Mouse (Mus musculus): Measurements from ENCODE around the gene Arcn1. TPM values are rescaled to one million over a fixed set of nuclear protein-coding genes. Genes with fewer than 3 reads are reported as not detected.

Gene Arcn1
- total RNA-seq, 2 experiments from 2014 or later: 91.2 to 97.7 TPM

DNA sequence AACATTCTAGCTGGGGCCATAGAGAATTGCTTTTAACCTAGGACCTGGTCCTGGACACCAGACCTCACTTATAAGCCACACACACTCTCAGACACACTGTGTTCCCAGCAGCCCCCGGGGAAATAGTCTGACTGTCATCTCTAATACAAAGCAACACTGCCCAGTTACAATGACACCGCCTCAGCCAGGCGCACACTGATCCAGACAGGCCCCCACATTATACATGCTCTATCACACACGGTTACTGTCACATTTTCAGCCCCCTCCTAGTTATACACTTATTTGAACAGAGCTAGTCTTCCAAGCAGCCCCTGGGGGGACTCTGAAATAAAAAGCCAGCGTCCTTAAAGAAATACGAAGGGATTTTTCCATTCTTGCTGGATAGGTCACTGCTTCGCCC is 45.1 kb downstream of the Arcn1 start:
- no peak for DNase-seq (ENCODE audit: low spot score in 2 of 2)
- intact Hi-C loops (cut with DNase I): no loop called here

DNA sequence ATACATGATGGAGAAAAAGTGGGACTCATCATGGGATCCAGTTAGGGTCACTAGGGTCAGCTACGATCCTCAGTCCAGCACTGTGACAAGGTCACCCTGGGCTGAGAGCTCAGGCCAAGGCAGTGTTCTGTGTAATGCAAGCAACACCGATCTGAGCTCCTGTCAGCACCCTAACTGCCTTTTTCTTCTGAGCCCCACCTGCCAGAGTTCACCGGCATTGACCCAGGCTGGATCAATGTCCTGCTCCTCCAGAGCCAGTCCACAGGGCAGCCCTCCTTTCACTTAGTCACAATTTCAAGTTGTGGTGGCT is 45.8 kb downstream of the Arcn1 start:
- intact Hi-C loops (cut with DNase I): no loop called here

DNA sequence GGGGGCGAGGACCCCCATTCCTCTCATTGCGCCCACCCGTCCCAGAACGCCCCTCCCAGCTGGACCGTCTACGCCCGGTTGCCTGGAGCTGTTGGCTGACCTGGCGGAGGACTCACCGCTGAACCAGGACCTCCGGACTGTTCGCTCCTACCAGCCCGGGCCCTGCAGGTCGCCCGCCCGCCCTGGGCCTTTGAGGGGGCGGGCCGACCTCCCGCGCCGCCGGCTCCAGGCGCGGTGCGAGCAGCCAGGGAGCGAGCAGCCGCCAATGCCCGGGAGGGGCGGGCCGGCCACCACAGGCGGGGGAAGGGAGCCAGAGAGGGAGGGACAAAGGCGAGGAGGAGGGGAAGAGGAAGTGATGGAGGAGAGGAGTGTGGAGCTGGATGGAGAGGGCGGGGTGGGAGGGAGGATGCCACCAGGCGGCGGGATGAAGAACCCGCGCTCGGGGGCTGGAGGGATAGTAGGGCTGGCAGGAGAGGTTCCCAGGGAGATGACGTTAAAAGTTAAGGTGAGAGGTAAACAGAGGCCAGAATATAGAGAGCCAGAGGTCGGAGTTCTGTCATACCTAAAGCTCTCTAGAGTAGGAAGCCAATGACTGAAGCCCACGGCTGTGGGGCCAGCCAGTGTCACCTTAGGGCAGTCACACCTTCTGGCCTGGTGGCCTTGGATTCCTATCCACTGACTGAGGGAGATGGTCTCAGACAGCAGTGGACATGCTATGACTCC is 46.3 kb downstream of the Arcn1 start:
- peak; percentile 75 to 78 for DNase-seq (ENCODE audit: low spot score in 2 of 2)
- intact Hi-C loops (cut with DNase I): no loop called here

More for the DNA sequence above, 45.8 kb downstream of the Arcn1 start:
- DNase-seq (ENCODE audit: low spot score in 2 of 2): no peak

DNA sequence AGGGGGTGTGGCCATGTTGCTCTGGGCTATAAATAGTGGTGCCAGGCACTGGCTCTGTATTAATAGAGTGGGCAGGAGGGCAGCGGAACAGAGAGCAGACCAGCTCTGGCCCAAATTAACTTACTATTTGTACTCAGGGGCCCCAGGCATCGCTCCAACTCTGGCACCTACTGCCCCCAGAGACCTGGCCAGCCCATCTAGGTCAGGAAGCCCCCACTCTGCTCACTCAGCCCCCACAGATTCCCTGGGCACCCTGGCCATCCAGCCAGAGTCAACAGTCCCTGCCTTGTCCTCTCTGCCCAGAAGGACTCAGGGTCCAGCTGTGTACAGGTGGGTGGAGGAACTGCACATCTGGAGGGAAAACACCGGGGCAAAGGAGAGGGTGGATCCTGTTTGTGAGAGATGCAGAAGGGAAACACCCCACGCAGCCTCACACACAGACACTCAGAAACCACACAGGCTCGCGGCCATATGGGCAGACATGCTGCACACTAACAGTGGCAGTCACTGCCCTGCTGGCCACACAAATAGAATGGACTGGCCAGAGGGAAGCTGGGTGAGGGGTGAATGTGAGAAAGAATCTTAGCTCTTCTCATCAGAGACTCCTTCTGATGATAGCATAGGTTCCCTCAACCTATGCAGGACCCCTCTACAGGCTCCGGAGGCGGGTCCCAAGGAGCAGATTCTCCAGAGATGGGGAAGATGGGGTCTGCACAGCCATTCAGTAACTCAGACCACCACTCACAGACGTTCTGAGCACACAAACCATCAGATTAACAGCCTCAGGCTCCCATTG is 47.1 kb downstream of the Arcn1 start:
- no peak for DNase-seq (ENCODE audit: low spot score in 2 of 2)
- intact Hi-C loops (cut with DNase I): no loop called here

DNA sequence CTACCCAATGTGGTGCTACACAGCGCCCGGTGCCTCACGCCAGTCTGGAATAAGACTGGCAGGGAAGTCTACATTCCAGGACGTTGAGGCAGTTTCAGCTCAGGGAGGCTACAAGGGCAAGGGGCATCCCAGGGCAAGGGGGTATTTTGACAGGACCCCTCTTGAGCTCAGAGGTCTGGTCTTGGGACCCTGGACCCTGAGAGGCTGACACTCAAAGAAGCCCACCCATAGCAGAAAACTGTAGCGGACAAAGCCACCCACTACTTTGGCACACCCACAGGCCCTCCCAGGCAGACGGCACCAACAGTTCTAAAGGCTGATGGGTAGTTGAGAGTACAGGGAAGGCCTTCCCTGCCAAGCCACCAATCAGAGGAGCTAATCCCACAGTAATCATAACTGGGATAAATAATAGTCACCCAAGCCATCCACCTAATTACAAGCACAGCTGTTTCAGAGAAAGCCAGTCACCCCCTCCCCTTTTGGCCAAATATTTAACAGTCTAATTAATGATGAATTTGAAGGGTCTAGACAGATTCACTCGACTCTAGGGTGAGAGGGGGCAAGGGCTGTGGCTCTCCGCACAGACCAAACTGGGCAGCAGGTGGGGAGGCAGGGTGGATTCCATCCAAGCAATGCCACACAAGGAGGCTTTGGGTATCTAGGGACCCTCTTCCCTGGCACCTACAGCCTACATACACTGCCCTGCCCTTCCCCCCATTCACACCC is 47.9 kb downstream of the Arcn1 start:
- DNase-seq (ENCODE audit: low spot score in 2 of 2): no peak
- intact Hi-C loops (cut with DNase I): no loop called here

DNA sequence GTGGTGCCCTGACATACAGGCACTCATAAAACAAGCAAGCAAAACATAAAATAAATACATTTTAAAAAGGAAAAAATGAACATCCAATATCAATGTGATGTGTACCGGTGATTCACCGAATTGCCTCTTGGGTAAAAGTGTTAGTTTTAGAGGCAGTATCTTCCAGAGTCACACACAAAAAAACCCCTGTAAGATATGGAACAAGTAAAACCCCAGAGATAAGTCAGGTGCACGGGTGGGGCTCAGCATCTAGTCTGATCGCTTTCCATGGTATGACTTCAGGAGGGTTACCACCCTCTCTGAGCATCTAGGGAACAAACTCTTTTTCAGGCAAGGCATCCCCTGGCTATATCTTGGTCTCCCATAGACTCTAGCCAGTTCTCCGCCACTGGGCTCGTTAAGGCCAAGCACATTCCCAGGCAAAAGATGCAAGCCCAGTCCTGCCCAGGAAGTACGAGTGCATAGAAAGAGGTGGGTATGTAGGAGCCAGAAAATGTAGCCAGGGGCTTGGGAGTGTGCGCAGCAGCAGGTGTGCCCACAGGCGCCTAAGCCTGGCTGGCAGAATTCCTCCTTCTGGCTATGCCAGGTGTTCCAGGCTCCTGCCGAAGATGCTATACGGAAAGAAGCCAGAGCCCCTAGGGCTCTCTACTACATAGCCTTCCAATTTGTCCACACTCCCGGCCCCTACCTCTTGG is 48.6 kb downstream of the Arcn1 start:
- intact Hi-C loops (cut with DNase I): no loop called here
- DNase-seq (ENCODE audit: low spot score in 2 of 2): no peak

DNA sequence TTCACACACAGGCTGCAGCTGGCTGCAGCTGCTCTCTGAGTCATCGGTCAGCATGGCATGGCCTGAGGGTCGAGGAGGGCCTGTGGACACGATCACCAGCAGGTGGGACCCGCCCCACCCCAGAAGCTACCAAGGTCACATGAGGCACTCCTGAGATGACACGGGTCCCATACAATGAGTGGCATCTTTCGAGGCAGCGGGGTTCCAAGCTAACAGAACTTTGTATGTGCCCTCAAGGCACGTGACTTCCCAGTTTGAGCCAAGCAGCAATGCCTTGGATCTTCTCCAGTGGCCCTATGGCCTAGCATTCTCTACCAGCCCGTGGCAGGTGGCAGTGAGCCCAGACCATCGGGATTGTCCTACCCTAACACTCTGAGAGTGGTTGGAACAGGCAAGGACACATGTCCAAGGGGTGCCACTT is 49.8 kb downstream of the Arcn1 start:
- intact Hi-C loops (cut with DNase I): no loop called here
- no peak for DNase-seq (ENCODE audit: low spot score in 2 of 2)

DNA sequence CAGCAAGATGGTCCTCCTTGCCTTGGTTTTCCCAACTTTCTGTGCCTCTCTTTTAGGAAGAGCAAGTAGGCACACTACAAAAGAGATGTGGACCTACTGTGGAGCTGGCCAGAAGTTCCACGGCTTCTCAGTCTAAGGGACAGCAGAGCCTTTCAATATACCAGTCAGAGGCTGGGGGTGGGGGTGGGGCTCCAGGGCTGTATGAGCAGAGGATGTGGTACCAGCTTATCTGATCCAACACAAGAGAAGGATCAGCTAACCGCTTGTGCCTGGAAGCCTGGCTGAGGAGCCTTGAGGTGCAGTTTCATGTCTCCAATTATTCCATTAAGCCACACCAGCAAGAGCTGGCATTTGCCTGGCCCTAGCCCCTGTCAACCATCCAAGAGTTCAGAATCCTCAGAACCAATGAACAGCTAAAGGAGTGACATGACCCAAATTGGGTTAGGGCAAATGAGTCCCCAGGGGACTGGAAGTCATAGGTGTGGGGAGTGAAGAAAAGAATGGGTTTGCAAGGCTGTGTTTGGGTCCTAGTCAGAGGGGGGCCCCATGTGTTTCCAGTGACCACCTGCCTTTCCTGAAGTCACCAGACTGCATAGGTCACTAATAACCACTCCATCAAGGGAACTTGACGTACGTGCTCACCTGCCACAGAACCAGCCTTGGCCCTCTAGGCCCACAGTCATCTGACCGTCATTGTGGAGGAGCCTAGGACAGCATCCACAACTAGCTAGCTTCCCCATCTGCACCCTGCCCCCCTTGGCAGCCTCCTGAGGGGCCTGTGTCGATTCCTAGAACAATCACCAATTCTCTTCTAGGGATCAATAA is 50.4 kb downstream of the Arcn1 start:
- DNase-seq (ENCODE audit: low spot score in 2 of 2): no peak
- intact Hi-C loops (cut with DNase I): no loop called here

DNA sequence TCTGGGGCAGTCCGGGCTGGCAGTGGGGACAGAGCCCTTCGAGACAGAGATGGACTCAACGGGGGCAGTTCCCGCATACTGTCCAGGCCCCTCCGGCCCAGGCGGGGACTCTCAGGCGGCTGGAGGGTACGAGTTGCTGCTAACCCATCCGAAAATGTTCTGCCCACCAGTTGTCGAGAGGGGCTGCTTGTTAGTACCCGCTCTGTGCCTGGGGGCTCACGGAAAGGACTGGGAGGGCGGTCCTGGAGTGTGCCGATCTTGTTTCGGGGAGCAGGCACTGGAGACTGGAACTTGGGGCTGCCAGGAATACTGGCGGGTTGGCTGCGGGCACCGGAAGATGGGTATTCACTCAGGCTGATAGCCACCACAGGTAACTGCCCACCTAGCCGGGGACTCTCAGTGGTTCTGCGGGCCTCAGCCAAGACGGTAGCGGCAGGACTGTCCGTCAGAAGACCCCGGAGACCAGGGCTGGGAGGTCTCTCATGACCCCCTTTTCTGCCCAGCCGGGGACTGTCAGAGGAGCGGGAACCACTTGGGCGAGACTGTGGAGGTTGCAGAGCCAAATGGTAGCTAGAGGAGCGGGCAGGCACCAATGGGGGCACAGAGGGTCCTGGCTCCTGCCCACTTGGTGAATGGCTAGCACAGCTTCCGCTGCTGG is 51.8 kb downstream of the Arcn1 start:
- intact Hi-C loops (cut with DNase I): no loop called here
- DNase-seq (ENCODE audit: low spot score in 2 of 2): no peak

DNA sequence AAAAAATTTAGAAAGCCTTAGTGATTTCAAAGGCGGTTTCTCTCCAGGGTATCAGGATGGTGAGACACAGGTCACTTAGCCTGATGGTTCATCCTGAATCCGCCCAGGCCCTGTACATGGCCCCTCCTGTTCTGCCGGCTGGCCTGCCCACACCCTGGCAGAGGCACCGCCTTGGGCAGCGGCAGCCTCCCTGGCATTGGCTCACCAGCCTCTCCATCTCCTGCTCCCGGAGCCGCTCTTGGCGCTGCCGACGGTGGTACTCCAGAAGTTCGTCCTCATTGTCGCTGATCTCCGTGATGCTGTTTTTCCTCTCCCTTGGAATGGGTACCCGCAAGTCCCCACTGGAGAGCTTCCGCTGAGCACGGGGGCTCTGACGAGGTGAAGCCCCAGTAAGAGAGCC is 52.5 kb downstream of the Arcn1 start:
- no peak for DNase-seq (ENCODE audit: low spot score in 2 of 2)
- intact Hi-C loops (cut with DNase I): no loop called here

DNA sequence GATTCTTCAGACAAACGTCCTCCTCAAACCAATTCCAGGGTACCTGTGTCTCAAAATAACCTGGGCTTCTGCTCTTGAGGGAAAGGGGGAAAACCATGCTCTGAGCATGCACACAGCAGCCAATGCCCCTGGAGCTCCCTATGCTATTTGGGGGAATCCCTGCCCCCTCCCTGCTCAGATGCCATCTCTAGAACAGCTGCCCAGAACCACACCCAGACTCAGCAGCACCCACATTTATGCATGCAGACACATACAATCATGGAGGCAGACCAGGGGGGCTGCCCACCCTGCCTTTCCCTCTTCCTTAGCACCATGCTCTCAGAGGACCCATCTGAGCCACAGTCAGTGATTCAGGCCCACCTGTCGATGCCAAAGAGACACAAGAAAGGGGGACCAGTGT is 54.1 kb downstream of the Arcn1 start:
- no peak for DNase-seq (ENCODE audit: low spot score in 2 of 2)
- intact Hi-C loops (cut with DNase I): no loop called here

DNA sequence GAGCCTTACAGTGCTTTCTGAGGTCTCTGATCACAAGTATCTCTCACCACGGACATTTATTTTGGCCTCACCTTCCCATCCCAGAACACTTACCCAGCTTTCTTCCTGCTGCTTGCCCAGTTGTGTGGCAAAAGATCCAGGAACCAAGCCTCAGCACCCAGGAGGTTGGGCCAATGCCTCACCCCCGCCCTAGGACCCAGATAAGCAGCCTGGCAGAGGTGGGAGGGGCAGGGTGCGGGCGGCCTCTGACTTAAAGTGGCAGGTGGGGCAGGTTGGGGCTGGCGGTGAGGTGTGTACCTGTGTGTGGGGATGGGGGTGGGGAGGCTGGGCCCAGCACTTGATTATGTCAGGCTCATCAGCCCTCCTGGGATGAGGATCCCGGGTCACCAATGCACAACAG is 54.6 kb downstream of the Arcn1 start:
- DNase-seq (ENCODE audit: low spot score in 2 of 2): no peak
- intact Hi-C loops (cut with DNase I): no loop called here

DNA sequence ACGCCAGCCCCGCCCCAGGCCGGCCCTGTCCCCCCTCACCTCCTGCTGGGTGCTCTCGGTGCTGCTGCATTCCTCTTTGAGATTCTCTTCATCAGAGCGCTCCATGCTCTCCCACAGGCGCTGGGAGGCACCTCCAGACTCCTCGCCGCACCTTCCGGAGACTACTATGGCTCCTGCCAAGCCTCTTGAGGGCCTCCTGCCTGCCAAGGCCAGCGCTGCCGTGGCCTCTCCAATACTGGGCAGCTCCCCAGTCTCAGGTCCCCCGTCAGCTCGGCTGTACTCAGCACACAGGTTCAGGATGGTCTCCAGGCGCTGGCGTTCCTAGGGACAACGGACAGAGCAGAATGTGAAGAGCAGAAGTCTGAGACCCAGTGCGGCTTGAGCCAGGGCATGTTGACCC is 56.0 kb downstream of the Arcn1 start:
- DNase-seq (ENCODE audit: low spot score in 2 of 2): no peak
- intact Hi-C loops (cut with DNase I): no loop called here

DNA sequence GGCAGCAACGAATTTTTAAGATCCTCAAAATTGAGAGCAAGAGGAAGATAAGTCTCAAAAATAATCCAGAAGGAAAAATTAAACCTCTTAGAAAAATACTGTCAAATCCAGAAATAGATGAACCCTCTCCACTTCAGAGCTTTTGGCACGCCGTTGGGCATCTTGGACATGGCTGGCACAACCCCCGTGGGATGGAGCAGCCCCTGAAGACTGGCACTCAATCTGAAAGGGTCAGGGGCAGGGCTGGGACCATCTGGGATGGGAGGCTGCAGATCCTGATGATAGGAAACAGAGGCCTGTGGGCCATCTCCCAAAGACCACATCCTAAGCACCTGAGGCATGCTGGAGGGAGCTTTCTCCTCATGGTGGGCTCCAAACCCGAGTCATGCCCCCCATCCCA is 57.4 kb downstream of the Arcn1 start:
- intact Hi-C loops (cut with DNase I): no loop called here
- DNase-seq (ENCODE audit: low spot score in 2 of 2): no peak

DNA sequence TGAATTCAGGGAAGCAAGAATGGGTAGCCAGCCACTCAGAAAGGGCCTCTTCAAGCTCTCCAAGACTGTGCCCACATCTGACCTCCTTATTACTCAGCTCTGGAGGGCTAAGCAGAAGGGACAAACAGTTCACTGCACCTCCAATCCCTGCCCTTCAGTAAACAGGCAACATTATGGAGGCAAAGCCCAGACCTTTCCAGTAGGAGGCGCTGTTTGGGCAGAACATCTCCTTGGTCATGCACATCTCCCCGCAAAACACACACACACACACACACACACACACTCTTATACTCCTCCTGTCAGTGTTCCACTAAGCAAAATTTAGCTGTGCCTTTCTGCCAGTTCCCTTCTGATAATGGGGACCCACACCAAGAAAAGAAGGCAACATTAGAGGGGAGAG is 58.0 kb downstream of the Arcn1 start:
- DNase-seq (ENCODE audit: low spot score in 2 of 2): peak in 1 of 2 experiments; percentile 78
- intact Hi-C loops (cut with DNase I): no loop called here

DNA sequence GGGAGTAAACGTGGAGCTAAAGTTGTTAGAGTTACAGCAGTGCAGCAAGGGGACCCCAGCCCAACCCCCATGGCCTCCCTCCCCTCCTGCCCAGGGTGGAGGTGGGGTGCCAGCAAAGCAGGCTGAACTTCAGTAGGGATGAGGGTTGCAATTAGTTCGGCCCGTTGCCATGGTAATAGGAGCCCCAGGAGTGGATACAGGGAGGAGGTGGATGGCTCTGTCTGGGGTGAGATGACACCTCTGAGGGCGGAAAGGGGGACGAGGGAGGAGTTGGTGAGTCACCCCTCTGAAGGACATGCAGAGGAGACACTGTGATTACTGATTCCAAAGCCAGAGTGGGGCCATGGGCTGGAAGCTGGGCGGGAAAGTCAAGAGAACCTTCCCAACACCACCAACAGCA is 58.7 kb downstream of the Arcn1 start:
- no peak for DNase-seq (ENCODE audit: low spot score in 2 of 2)
- intact Hi-C loops (cut with DNase I): no loop called here

DNA sequence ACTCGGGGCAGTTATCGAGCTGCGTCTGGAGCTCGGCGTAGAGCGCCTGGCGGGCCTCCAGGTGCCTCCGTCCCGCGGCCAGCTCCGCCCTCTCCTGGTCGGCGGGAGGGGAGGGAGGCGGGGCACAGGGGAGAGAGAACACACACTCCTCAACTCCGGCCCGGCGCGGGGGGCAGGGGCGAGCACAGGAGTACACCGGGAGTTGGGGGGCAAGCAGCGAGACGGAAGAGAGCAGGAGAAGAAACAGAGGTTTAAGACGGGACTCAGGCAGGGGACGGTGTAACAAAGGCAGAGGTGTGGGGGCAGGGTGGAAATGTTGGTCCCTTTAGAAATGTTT is 59.2 kb downstream of the Arcn1 start:
- intact Hi-C loops (cut with DNase I): no loop called here
- DNase-seq (ENCODE audit: low spot score in 2 of 2): no peak

DNA sequence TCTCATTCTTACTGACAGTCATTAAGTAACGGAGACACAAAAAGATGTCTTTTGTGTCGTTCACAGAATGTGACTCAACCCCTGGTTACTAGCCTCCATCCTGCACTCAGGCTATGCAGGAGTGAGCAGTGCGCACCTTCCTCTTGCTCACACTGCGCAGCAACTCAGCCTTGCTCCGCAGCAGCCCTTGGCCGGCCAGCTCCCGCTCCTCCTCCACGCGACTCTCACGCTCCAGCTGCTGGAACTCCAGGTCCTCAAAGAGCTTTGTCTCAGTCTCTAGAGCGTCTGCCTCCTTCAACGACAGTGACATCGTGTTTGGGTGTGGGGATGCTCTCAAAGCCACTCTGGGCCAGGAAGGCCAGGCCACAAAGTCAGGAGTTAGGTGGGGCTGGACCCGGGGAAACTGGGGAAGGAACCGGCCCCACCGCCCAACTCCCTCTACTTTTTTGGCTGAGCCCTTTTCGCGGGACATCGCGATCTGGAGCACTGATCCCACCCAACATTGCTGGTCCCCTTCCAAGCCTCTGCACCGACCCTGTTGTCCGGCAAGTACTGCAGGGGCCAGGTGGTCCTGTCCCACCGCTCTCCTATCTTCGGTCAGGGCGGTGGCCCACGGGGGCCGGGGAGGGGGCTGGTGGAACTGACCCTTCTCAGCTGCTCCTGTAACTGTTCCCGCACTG is 59.8 kb downstream of the Arcn1 start:
- DNase-seq (ENCODE audit: low spot score in 2 of 2): no peak
- intact Hi-C loops (cut with DNase I): no loop called here

Measured in left cerebral cortex, postnatal 14 days (tissue).